Mouse (Mus musculus) heart, postnatal 36 days (tissue): Measurements from ENCODE around the gene Vegfc. TPM values are rescaled to one million over a fixed set of nuclear protein-coding genes. Genes with fewer than 3 reads are reported as not detected.

Experiments
- DNase-seq, 2 experiments: peaks; one replicate each; pipeline ENCODE4 v3.0.0; 2021 to 2022
- intact Hi-C: fragments of 180-260 bp; cut with DNase I; formaldehyde crosslinking; loops from one replicate; pipeline ENCODE4 v1.15.1; 2025
- total RNA-seq, 2 experiments: library from RNA; stranded (reverse); gene quantifications; 2 replicates each; pipeline ENCODE4 v1.2.3; 2021

The Vegfc gene
- total RNA-seq, result 1 to 10 TPM; 6.6 to 8.4 TPM

GRCm38 (mm10) chr8:54077271-54078120, at the start of gene Vegfc:
TSS of gene Vegfc (plus strand) at chr8:54077606.
- intact Hi-C loops, result loop anchor here (1.0 to 10.0 kb wide), 4 partner anchors 75 to 563 kb away; partner anchors contain the start of gene Aga
- peak; percentile 62 to 74 for DNase-seq

DNA sequence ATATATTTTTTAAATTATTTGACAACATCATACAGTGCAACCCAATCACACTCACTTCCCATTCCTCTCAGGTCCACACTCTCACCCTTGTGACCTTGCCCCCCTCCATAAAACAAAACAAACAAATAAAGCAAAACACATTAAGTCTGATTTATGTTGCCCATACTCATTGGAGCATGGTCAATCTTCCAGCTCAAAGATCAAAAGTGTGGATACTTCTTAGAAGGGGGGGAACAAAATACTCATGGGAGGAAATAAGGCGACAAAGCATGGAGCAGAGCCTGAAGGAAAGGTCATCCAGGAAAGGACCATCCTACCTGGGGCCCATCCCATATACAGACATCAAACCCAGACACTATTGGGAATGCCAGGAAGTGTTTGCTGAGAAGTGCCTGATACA, 42.8 kb upstream of the Vegfc start:
- DNase-seq, result no peak
- intact Hi-C loops, result no loop called here

GRCm38 (mm10) chr8:54042601-54043000, 34.8 kb upstream of the Vegfc start:
- no peak for DNase-seq
- intact Hi-C loops, result no loop called here

- intact Hi-C loops, result no loop called here
Observed at GRCm38 (mm10) chr8:54043468-54043867, 33.9 kb upstream of the Vegfc start.

DNA sequence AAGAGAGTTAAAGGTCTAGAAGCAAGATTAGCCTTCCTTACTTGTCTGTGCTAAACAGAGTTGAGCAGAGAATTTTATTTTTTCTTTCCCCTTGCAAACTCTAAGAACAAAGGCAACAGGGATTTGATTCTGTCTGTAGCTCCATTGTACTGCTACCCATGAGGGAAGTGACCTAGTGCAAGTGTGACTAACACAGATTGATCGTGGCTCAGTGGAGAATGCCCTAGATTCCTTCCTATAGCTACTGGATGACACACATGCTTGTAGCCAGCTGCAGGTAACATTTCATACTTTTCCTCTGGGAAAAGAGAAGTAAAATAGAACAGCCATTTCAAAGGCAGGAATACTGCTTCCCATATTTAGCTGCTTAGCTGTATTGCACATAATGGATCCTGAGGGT, 24.2 kb upstream of the Vegfc start:
- intact Hi-C loops, result no loop called here
- DNase-seq, result no peak

More at GRCm38 (mm10) chr8:54043468-54043867, 33.9 kb upstream of the Vegfc start:
- no peak for DNase-seq

DNA sequence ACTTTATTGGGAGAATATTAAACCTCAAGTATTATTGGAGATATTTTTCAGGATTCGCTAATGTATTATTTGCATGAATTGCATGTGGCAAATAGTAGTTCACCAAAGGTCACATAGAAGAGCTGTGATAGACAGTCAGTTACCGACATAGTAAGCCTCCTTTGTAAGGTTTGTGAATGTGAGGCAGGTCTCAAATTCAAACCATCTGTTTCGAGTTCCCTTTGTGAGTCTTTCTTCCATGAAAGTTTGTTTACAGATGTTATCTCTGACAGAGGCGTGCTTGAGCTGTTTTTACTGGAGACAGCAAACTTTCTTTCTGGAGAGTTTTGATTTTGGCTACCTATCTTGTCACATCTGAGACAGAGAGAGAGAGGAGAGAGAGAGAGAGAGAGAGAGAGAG, 11.9 kb upstream of the Vegfc start:
- intact Hi-C loops, result no loop called here
- no peak for DNase-seq

- intact Hi-C loops, result loop anchor here (2.0 to 10.0 kb wide), 3 partner anchors 76 to 562 kb away; partner anchors contain the start of gene Aga
- no peak for DNase-seq
Observed at GRCm38 (mm10) chr8:54076301-54076700, 1.1 kb upstream of the Vegfc start.

DNA sequence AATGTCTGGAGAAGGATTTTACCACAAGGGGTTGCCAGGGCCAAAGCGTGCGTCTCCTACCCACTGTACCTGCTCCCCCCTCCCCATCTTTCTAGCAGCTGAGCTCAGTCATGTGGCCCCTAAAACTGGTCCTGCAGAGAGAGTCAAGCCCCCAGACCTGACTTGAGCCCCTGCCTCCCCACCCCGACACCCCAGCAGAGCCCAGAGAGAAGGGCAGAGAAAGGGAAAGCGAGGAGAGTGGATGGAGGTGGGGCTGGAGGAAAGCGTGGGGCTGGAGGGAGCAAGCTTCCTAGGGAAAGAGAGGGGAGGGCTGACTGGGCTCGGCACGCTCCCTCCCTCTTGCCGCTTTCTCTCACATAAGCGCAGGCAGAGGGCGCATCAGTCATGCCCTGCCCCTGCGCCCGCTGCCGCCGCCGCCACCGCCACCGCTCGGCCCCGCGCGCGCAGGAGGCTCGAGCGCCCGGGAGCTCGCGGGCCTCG, 575 bp upstream of the Vegfc start:
- peak; percentile 62 to 64 for DNase-seq
- intact Hi-C loops, result loop anchor here (1.0 to 10.0 kb wide), 4 partner anchors 76 to 562 kb away; partner anchors contain the start of gene Aga

- DNase-seq, result peak in 1 of 2 experiments; percentile 5
- intact Hi-C loops, result loop anchor here (10.0 kb wide), 1 partner anchor 563 kb away; the partner anchor contains the start of gene Aga
Observed at GRCm38 (mm10) chr8:54078121-54078440, 675 bp downstream of the Vegfc start.

GRCm38 (mm10) chr8:54079001-54079400, 1.6 kb downstream of the Vegfc start:
- no peak for DNase-seq

GRCm38 (mm10) chr8:54079601-54080000, 2.2 kb downstream of the Vegfc start:
- intact Hi-C loops, result loop anchor here (10.0 kb wide), 1 partner anchor 565 kb away; the partner anchor contains the start of gene Aga
- peak in 1 of 2 experiments; percentile 4 for DNase-seq

More at GRCm38 (mm10) chr8:54079001-54079400, 1.6 kb downstream of the Vegfc start:
- intact Hi-C loops, result loop anchor here (10.0 kb wide), 1 partner anchor 564 kb away; the partner anchor contains the start of gene Aga

DNA sequence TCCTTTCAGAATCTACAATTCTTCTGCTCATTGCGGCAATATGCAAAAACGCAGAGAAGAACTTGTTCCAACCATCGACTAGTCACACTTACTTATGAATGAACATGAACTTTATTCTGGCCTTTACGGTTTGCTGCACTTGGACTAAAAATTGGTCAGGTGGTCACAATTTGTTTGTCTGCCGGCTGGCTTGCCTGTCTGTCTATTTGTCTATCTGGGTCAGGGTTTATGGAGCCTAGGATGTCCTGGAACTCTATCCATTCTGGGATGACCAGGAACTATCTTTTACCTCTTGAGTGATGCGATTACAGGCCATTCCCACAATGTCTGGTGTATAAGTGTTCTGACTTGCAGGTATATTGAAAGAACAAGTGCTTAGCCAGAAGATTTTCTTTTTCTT, 8.5 kb downstream of the Vegfc start:
- no peak for DNase-seq
- intact Hi-C loops, result no loop called here

DNA sequence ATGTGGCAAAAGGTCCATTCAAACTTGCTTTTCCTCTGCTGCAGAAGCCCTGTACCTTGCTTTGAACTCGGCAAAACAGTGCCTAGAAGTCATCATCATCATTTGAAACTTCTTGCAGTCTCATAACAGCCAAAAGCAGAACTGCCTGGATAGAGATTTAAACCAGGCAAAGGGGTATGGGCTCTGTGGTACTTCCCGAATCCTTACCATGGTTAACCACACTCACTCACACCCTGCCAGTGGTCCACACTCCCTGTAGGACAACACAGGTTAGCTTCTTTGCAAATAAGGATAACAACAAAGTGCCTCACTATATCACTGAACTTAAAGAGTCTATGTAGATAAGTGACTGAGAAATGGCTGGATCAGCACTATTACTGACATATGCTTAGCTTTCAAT, 9.7 kb downstream of the Vegfc start:
- intact Hi-C loops, result no loop called here
- DNase-seq, result no peak

GRCm38 (mm10) chr8:54089204-54089603, 11.8 kb downstream of the Vegfc start:
- no peak for DNase-seq

GRCm38 (mm10) chr8:54089901-54090300, 12.5 kb downstream of the Vegfc start:
- intact Hi-C loops, result no loop called here
- no peak for DNase-seq

More at GRCm38 (mm10) chr8:54089204-54089603, 11.8 kb downstream of the Vegfc start:
- intact Hi-C loops, result no loop called here

GRCm38 (mm10) chr8:54100058-54100457, 22.7 kb downstream of the Vegfc start:
- DNase-seq, result no peak
- intact Hi-C loops, result no loop called here

DNA sequence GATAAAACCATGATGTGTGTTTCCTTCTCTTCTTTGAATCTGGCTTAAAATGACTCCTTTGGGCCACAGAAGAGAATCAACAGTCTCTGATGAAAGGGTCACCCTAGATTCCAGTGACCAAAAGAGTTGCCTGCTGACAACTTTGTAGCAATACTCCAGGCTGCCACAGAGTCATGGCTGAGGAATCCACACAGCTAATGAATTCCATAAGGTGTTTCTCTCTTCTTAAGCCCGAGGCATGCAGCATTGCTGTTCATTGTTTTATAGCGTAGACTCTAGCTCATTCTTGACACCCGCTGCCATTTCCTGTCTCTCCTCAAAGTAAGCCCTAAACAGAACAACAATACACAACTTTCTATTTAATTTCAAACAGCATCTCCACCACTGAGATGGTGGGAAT, 37.2 kb downstream of the Vegfc start:
- DNase-seq, result no peak
- intact Hi-C loops, result no loop called here

- no peak for DNase-seq
- intact Hi-C loops, result no loop called here
Observed at GRCm38 (mm10) chr8:54120115-54120514, 42.7 kb downstream of the Vegfc start.

GRCm38 (mm10) chr8:54121942-54122341, 44.5 kb downstream of the Vegfc start:
- intact Hi-C loops, result no loop called here
- DNase-seq, result no peak

GRCm38 (mm10) chr8:54122345-54122744, 44.9 kb downstream of the Vegfc start:
- no peak for DNase-seq
- intact Hi-C loops, result no loop called here

GRCm38 (mm10) chr8:54130558-54130957, 53.2 kb downstream of the Vegfc start:
- no peak for DNase-seq
- intact Hi-C loops, result no loop called here

GRCm38 (mm10) chr8:54153240-54153639, 75.8 kb downstream of the Vegfc start:
- intact Hi-C loops, result loop anchor here (2.0 to 10.0 kb wide), 4 partner anchors 76 to 548 kb away; partner anchors contain the start of gene Vegfc
- peak; percentile 45 to 75 for DNase-seq
